Mouse (Mus musculus): ENCODE data around the gene Ucp1. TPM values are rescaled to one million over a fixed set of nuclear protein-coding genes. Genes with fewer than 3 reads are reported as not detected.

Gene Ucp1
- not detected in 2 replicates for polyA plus RNA-seq (2015; fragmentation: Nextera tagmentation; extraction: Ambion mirVana)

- 6% methylated on average over 17 of the region's 20 CpGs for WGBS (ENCODE audit: insufficient replicate concordance)
- DNase-seq (no peak), ATAC-seq (ENCODE audit: low read depth) (no peak)
- Histone ChIP-seq H3K9ac (no peak within 1 kb of the TSS), H3K4me3 (replicated peaks) (no peak within 1 kb of the TSS), H3K27me3 (peaks cover 30% of the 10 kb centered on the region), H3K4me2 (peak within 1 kb of the TSS; percentile 29), H3K27ac (no peak within 1 kb of the TSS), H3K9me3 (replicated peaks) (no peaks in the 10 kb centered on the region), H3K4me1 (replicated peaks) (no peaks in the 10 kb centered on the region), H3K36me3 (no peaks in the 10 kb centered on the region)
Measured at GRCm38 (mm10) chr8:83290176-83290575, at the start of gene Ucp1. Gene Ucp1, plus strand, starts transcription at chr8:83290352.

- Histone ChIP-seq H3K27ac (no peak overlapping the region), H3K4me2 (no peak overlapping the region), H3K4me1 (replicated peaks) (no peaks in the 10 kb centered on the region), H3K27me3 (no peaks in the 10 kb centered on the region), H3K9ac (no peak overlapping the region), H3K9me3 (replicated peaks) (no peaks in the 10 kb centered on the region), H3K36me3 (0 out of 2 replicates have a peak, but pooled peaks cover 3% of the 10 kb centered on the region), H3K4me3 (replicated peaks) (no peak overlapping the region)
- WGBS (ENCODE audit: insufficient replicate concordance): 59% methylated on average over 7 of the region's 7 CpGs
- no peak for ATAC-seq (ENCODE audit: low read depth)
- DNase-seq: no peak
Measured at GRCm38 (mm10) chr8:83244151-83244550, 46.0 kb upstream of the Ucp1 start.

DNA sequence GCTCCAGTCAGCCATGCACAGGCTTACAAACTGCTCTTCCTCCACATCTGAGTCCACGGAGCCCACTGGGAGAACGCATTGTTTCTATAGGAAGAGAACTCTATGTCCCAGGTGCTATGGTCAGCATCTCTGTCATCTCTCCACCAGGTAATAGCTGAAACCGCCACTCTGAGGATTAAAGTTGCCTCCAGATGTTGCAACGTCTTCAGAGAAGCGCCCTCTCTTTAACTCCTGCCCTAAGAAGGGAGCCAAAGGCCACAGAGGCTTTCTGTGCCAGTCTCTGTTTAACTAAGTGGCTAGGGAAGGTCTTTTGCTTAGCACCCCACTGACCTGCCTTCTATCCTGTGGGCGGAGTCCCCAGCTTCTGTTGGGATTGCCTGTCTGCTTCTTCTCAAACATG lies 39.3 kb upstream of the Ucp1 start:
- Histone ChIP-seq H3K27ac (no peak overlapping the region), H3K9ac (no peak overlapping the region), H3K36me3 (no peaks in the 10 kb centered on the region), H3K9me3 (replicated peaks) (no peaks in the 10 kb centered on the region), H3K4me1 (replicated peaks) (no peaks in the 10 kb centered on the region), H3K4me3 (replicated peaks) (no peak overlapping the region), H3K4me2 (no peak overlapping the region), H3K27me3 (no peaks in the 10 kb centered on the region)
- ATAC-seq (ENCODE audit: low read depth) (no peak), DNase-seq (no peak)
- WGBS (ENCODE audit: insufficient replicate concordance): 82% methylated on average over 6 of the region's 6 CpGs

DNA sequence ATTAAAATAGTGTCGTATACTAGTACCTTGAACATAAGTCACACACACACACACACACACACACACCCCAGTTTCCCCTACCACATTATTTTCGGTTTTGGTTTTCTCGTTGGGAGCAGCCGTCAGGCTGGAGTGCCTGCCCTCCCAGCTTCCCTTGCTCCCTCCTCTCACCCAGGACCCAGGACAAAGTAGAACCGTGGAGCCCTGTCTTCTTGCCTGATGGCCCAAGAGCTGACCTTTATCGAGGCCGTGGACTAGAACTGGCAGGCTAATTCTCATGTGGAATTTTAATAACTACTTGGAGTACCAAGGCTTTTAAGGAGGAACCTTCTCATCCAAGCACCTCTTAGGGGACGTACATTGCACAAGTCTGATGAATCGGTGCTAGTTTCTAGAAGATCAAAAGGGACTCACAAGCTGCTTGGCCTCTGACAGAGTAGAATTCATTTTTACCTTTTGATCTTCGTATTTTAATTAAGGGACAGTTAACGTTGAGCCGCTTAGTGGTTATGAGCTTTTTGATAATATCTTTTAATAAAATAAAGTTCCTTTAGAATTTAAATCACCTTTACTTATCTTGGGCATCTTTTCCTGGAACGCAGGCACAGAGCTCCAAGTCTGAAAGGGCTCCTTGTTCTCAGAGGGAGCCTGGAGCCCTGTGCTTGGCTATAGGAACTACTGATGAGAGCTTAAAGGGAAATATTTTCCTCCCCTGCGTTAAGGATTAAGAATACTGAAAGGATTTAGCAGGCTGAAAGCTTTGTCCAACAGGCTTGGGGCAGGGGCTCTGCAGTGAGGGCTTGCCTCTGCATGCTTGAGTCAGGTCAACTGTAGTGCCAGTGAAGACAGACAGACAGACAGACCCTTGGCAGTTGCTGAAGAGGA lies 38.5 kb upstream of the Ucp1 start:
- 74% methylated on average over 14 of the region's 14 CpGs for WGBS (ENCODE audit: insufficient replicate concordance)
- H3K27ac ChIP-seq: no peak overlapping the region
- no peak for DNase-seq
- no peaks in the 10 kb centered on the region for H3K36me3 ChIP-seq
- ATAC-seq (ENCODE audit: low read depth): no peak
- no peak overlapping the region for H3K4me2 ChIP-seq
- no peak overlapping the region for H3K4me3 ChIP-seq (replicated peaks)
- H3K4me1 ChIP-seq (replicated peaks): no peaks in the 10 kb centered on the region
- no peak overlapping the region for H3K9ac ChIP-seq
- no peaks in the 10 kb centered on the region for H3K27me3 ChIP-seq
- H3K9me3 ChIP-seq (replicated peaks): no peaks in the 10 kb centered on the region

GRCm38 (mm10) chr8:83252791-83253190 lies 37.4 kb upstream of the Ucp1 start:
- Histone ChIP-seq H3K4me1 (replicated peaks) (no peaks in the 10 kb centered on the region), H3K4me2 (no peak overlapping the region), H3K9me3 (replicated peaks) (no peaks in the 10 kb centered on the region), H3K4me3 (replicated peaks) (no peak overlapping the region), H3K27me3 (no peaks in the 10 kb centered on the region), H3K36me3 (no peaks in the 10 kb centered on the region), H3K27ac (no peak overlapping the region), H3K9ac (no peak overlapping the region)
- no peak for ATAC-seq (ENCODE audit: low read depth)
- 34% methylated on average over 5 of the region's 5 CpGs for WGBS (ENCODE audit: insufficient replicate concordance)
- DNase-seq: no peak

DNA sequence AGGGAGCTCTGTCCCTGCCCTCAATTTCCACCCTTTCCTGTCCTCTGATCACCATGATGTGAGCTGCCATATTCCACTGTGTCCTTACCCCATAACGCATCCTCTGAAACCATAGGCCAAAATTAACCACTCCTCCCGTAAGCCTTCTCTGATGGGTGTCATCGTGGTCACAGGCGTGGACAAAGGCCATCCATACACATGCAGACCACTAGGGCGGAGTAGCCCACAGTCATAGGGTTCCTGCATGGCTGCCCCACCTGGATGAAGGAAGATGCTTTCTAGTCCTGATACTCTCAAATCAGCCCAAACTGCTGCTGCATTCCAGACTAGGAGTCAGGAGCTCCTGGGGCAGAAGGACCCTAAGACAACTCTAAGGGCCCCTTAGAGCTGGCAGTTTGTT lies 32.5 kb upstream of the Ucp1 start:
- no peaks in the 10 kb centered on the region for H3K4me1 ChIP-seq (replicated peaks)
- no peak overlapping the region for H3K9ac ChIP-seq
- no peak overlapping the region for H3K27ac ChIP-seq
- no peak overlapping the region for H3K4me2 ChIP-seq
- no peaks in the 10 kb centered on the region for H3K27me3 ChIP-seq
- 81% methylated on average over 5 of the region's 5 CpGs for WGBS (ENCODE audit: insufficient replicate concordance)
- no peaks in the 10 kb centered on the region for H3K9me3 ChIP-seq (replicated peaks)
- ATAC-seq (ENCODE audit: low read depth) (no peak), DNase-seq (no peak)
- H3K4me3 ChIP-seq (replicated peaks): no peak overlapping the region
- H3K36me3 ChIP-seq: no peaks in the 10 kb centered on the region

DNA sequence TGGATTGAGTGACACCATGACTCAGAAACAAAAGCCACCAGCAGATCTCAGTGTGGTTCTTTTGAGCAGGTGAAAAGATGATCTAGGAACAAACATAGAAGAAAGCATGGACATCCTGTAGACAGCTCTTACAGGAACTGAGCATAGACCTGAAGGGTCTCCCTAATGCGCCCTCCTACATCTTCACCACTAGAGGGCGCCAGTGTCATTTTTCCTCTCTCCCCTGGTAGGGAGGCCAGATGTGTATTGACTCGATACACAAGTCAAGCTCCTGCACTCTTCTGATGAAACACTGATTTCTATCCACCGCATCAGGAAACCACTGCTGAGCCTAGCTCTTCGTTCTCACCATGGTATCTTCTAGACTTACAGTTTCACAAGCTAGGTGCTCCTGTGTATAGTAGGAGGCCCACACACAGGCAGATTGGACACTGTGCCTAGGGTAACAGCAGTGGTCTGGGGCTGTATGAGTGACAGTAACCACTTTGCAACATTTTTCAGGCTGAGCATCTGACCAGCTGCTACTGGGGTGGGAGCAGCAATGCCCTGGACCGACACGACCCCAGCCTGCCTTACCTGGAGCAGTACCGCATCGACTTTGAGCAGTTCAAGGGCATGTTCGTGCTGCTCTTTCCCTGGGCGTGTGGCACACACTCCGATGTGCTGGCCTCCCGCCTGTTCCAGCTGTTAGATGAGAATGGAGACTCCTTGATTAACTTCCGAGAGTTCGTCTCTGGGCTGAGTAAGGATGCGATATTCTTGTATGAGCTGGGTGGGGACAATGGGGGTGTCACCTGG lies 29.5 kb upstream of the Ucp1 start:
- DNase-seq: peak; percentile 33

DNA sequence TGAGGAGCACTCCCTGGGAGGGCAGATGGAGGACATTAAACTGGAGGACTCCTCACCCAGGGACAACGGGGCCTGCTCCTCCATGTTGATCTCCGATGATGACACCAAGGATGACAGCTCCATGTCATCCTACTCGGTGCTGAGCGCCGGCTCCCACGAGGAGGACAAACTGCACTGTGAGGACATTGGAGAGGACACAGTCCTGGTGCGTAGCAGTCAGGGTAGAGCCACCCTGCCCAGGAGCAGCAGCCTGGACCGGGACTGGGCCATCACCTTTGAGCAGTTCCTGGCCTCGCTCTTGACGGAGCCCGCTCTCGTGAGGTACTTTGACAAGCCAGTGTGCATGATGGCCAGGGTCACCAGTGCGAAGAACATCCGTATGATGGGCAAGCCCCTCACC lies 19.0 kb upstream of the Ucp1 start:
- DNase-seq: no peak
- Histone ChIP-seq H3K4me1 (replicated peaks) (no peaks in the 10 kb centered on the region), H3K4me2 (no peak overlapping the region), H3K36me3 (no peaks in the 10 kb centered on the region), H3K9ac (no peak overlapping the region), H3K27ac (no peak overlapping the region), H3K9me3 (replicated peaks) (no peaks in the 10 kb centered on the region), H3K27me3 (no peaks in the 10 kb centered on the region), H3K4me3 (replicated peaks) (no peak overlapping the region)
- no peak for ATAC-seq (ENCODE audit: low read depth)
- 83% methylated on average over 14 of the region's 14 CpGs for WGBS (ENCODE audit: insufficient replicate concordance)

More for the DNA sequence above, 29.5 kb upstream of the Ucp1 start:
- no peak overlapping the region for H3K4me3 ChIP-seq (replicated peaks)
- H3K36me3 ChIP-seq: no peaks in the 10 kb centered on the region
- H3K9me3 ChIP-seq (replicated peaks): no peaks in the 10 kb centered on the region
- no peak overlapping the region for H3K27ac ChIP-seq
- H3K4me1 ChIP-seq (replicated peaks): no peaks in the 10 kb centered on the region
- no peak overlapping the region for H3K4me2 ChIP-seq
- WGBS (ENCODE audit: insufficient replicate concordance): 62% methylated on average over 16 of the region's 16 CpGs
- H3K27me3 ChIP-seq: no peaks in the 10 kb centered on the region
- peak; percentile 78 for ATAC-seq (ENCODE audit: low read depth)
- H3K9ac ChIP-seq: no peak overlapping the region

- Histone ChIP-seq H3K9me3 (replicated peaks) (no peaks in the 10 kb centered on the region), H3K9ac (no peak overlapping the region), H3K36me3 (no peaks in the 10 kb centered on the region), H3K4me1 (replicated peaks) (no peaks in the 10 kb centered on the region), H3K4me2 (no peak overlapping the region), H3K27me3 (no peaks in the 10 kb centered on the region), H3K27ac (no peak overlapping the region), H3K4me3 (replicated peaks) (no peak overlapping the region)
- 73% methylated on average over 10 of the region's 10 CpGs for WGBS (ENCODE audit: insufficient replicate concordance)
- no peak for DNase-seq
- no peak for ATAC-seq (ENCODE audit: low read depth)
Measured at GRCm38 (mm10) chr8:83272464-83272863, 17.7 kb upstream of the Ucp1 start.

GRCm38 (mm10) chr8:83274470-83274869 lies 15.7 kb upstream of the Ucp1 start:
- Histone ChIP-seq H3K36me3 (no peaks in the 10 kb centered on the region), H3K9ac (no peak overlapping the region), H3K27me3 (no peaks in the 10 kb centered on the region), H3K9me3 (replicated peaks) (no peaks in the 10 kb centered on the region), H3K27ac (no peak overlapping the region), H3K4me1 (replicated peaks) (no peaks in the 10 kb centered on the region), H3K4me3 (replicated peaks) (no peak overlapping the region), H3K4me2 (no peak overlapping the region)
- 45% methylated on average over 11 of the region's 11 CpGs for WGBS (ENCODE audit: insufficient replicate concordance)
- ATAC-seq (ENCODE audit: low read depth) (no peak), DNase-seq (no peak)

DNA sequence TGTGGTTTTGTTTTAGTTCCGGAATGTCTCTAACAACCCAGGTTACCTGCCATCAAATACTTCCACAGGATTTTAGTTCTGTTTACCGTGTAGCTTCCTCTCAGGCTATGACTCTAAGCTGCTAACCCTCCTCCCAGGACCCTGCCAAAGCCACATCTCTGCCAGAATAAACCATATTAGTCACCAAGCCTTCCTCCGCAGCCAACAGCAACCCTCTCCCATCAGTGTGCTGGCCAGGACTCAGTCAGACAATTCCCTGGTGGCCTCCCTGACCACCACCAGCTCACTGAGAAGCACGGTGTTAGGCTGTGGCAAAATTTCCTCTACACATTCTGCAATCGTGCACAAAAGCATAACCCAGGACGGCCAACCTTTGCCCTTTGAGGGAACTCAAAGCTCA lies 11.7 kb upstream of the Ucp1 start:
- Histone ChIP-seq H3K9me3 (replicated peaks) (no peaks in the 10 kb centered on the region), H3K9ac (no peak overlapping the region), H3K4me1 (replicated peaks) (no peaks in the 10 kb centered on the region), H3K4me3 (replicated peaks) (no peak overlapping the region), H3K27me3 (no peaks in the 10 kb centered on the region), H3K4me2 (no peak overlapping the region), H3K36me3 (no peaks in the 10 kb centered on the region), H3K27ac (no peak overlapping the region)
- ATAC-seq (ENCODE audit: low read depth) (no peak), DNase-seq (no peak)
- WGBS (ENCODE audit: insufficient replicate concordance): 73% methylated on average over 6 of the region's 6 CpGs
